ENCODE assay signal across 10 mouse cellular contexts in genomic region chr6:22088346-22089064, GRCm38 (mm10).
DNase-seq lines count a peak whose midpoint lies in the region; ATAC-seq and TF ChIP-seq lines count a peak whose summit lies in the region.
"Had no signal": no experiment of that assay in that cellular context is flagged by ENCODE, and none has a peak within 500 bp of the region (broad histone marks: within the 10 kb centered on the region; RNA-seq: fewer than 3 reads in every experiment).

No protein-coding gene starts in this region.

- in situ Hi-C loops in CH12.LX (cut with MboI; ENCODE audit: low pct_ligation_motif_present, low pct_unique_long_range_greater_than_20kb, low sequenced_read_pairs), result no loop called here

- H3K4me2 ChIP-seq in kidney, embryonic 15.5 days, result no peak overlapping the region
- H3K4me2 ChIP-seq in CH12.LX (ENCODE audit: insufficient read depth, low read depth, poor library complexity, severe bottlenecking), result no peak overlapping the region
- H3K4me2 ChIP-seq in liver, embryonic 14.5 days (ENCODE audit: low read depth), result no peak overlapping the region
- H3K4me2 ChIP-seq: embryonic facial prominence, embryonic 12.5 days; liver, embryonic 13.5 days had no signal

- intact Hi-C loops in gastrocnemius, postnatal 36 days (cut with DNase I), result loop anchor here (5.0 kb wide), 1 partner anchor 106 kb away; no protein-coding TSS in a partner anchor
- intact Hi-C loops in left cerebral cortex, postnatal 36 days (cut with DNase I), result no loop called here

- WGBS in kidney, adult 2 months, result 56% methylated on average over 17 of the region's 17 CpGs
- 58% methylated on average over 17 of the region's 17 CpGs for whole genome bisulfite sequencing in kidney, embryonic 15.5 days
- WGBS in liver, embryonic 14.5 days (ENCODE audit: insufficient replicate concordance), result 40% methylated on average over 17 of the region's 17 CpGs

- H3K79me2 ChIP-seq in CH12.LX (replicated peaks; ENCODE audit: control insufficient read depth, extremely low read depth, insufficient read depth, poor library complexity, severe bottlenecking), result no peaks in the 10 kb centered on the region

- peak; percentile 52 for TF ChIP-seq CTCF in kidney, adult 2 months (conservative IDR thresholded peaks at IDR 0.05; ENCODE audit: insufficient read depth, insufficient read length, low read depth, low read length)
- peak; percentile 31 to 77; a peak in 3 of 4 replicates for TF ChIP-seq CTCF in CH12.LX (conservative IDR thresholded peaks at IDR 0.05 in 1 of 2, IDR thresholded peaks at IDR 0.05 in 1 of 2; ENCODE audit: low read depth in 2 of 2, low read length in 2 of 2)
- TF ChIP-seq CTCF in liver, embryonic 14.5 days (IDR thresholded peaks at IDR 0.05; ENCODE audit: low read depth), result peak; percentile 58

- H3K4me3 ChIP-seq in kidney, adult 2 months (ENCODE audit: insufficient read depth, low read depth, low read length), result no peak overlapping the region
- no peak overlapping the region for H3K4me3 ChIP-seq in kidney, embryonic 15.5 days (replicated peaks)
- H3K4me3 ChIP-seq in CH12.LX (replicated peaks in 1 of 3; ENCODE audit: low read depth in 2 of 3, low read length in 2 of 3, poor library complexity in 1 of 3), result no peak overlapping the region
- H3K4me3 ChIP-seq in liver, embryonic 14.5 days (ENCODE audit: insufficient read depth in 1 of 2, low read depth in 2 of 2, low read length in 2 of 2), result no peak overlapping the region
- H3K4me3 ChIP-seq: embryonic facial prominence, embryonic 12.5 days; liver, embryonic 13.5 days had no signal

- peak; percentile 43 for DNase-seq in kidney, adult 2 months
- peak; percentile 34 for DNase-seq in CH12.LX (ENCODE audit: extremely low read depth)
- DNase-seq in adrenal gland, adult 8-10 months, result peak; percentile 12
- peak; percentile 19 to 31 for DNase-seq in gastrocnemius, postnatal 36 days
- no peak for DNase-seq in liver, embryonic 14.5 days (ENCODE audit: low read depth in 3 of 3, low spot score in 3 of 3)
- peak; percentile 8 to 48 for DNase-seq in thymus, postnatal 10 days (ENCODE audit: low spot score in 2 of 2)
- DNase-seq in left cerebral cortex, postnatal 36 days (ENCODE audit: low spot score in 2 of 2), result no peak
- DNase-seq: liver, embryonic 13.5 days had no signal

- no peak for TF ChIP-seq POLR2A in kidney, adult 2 months (IDR thresholded peaks at IDR 0.05; ENCODE audit: low read depth, low read length)
- TF ChIP-seq POLR2A in CH12.LX (IDR thresholded peaks at IDR 0.05; ENCODE audit: low read depth, low read length), result no peak

- no peak overlapping the region for H3K9ac ChIP-seq in kidney, embryonic 15.5 days
- no peak overlapping the region for H3K9ac ChIP-seq in CH12.LX (ENCODE audit: insufficient read depth, low read depth)
- no peak overlapping the region for H3K9ac ChIP-seq in liver, embryonic 14.5 days (replicated peaks)
- H3K9ac ChIP-seq: embryonic facial prominence, embryonic 12.5 days; liver, embryonic 13.5 days had no signal

- H3K27ac ChIP-seq in kidney, adult 2 months (ENCODE audit: insufficient read depth, low read depth, low read length), result no peak overlapping the region
- H3K27ac ChIP-seq in kidney, embryonic 15.5 days, result no peak overlapping the region
- no peak overlapping the region for H3K27ac ChIP-seq in CH12.LX (ENCODE audit: insufficient read depth, low read depth)
- H3K27ac ChIP-seq in liver, embryonic 14.5 days, result no peak overlapping the region
- H3K27ac ChIP-seq: embryonic facial prominence, embryonic 12.5 days; liver, embryonic 13.5 days had no signal

- no peaks in the 10 kb centered on the region for H3K4me1 ChIP-seq in kidney, adult 2 months (ENCODE audit: control insufficient read depth, insufficient read depth, low read length)
- no peaks in the 10 kb centered on the region for H3K4me1 ChIP-seq in kidney, embryonic 15.5 days
- H3K4me1 ChIP-seq in CH12.LX (ENCODE audit: control insufficient read depth in 1 of 2, insufficient read depth in 2 of 2), result no peaks in the 10 kb centered on the region
- H3K4me1 ChIP-seq in liver, embryonic 14.5 days (replicated peaks; ENCODE audit: control insufficient read depth in 2 of 2, insufficient read depth in 2 of 2, low read length in 1 of 2), result no peaks in the 10 kb centered on the region
- H3K4me1 ChIP-seq: embryonic facial prominence, embryonic 12.5 days; liver, embryonic 13.5 days had no signal

- ATAC-seq in kidney, embryonic 15.5 days (replicated peaks; ENCODE audit: low FRiP score), result no peak
- no peak for ATAC-seq in liver, embryonic 14.5 days (ENCODE audit: insufficient read depth)

- H3K9me3 ChIP-seq in kidney, embryonic 15.5 days (replicated peaks), result no peaks in the 10 kb centered on the region
- no peaks in the 10 kb centered on the region for H3K9me3 ChIP-seq in CH12.LX (replicated peaks; ENCODE audit: low read length)
- H3K9me3 ChIP-seq in liver, embryonic 14.5 days (ENCODE audit: control insufficient read depth, low read length), result no peaks in the 10 kb centered on the region
- H3K9me3 ChIP-seq: embryonic facial prominence, embryonic 12.5 days; liver, embryonic 13.5 days had no signal

- TF ChIP-seq EP300 in CH12.LX (IDR thresholded peaks at IDR 0.05; ENCODE audit: low read length), result no peak
- TF ChIP-seq EP300 in liver, embryonic 14.5 days (IDR thresholded peaks at IDR 0.05; ENCODE audit: low read depth), result no peak

- peak; percentile 52 for TF ChIP-seq RAD21 in CH12.LX (IDR thresholded peaks at IDR 0.05; ENCODE audit: low read depth, low read length)

- H3K27me3 ChIP-seq in kidney, adult 2 months (replicated peaks; ENCODE audit: control insufficient read depth, insufficient read depth, low read length), result no peaks in the 10 kb centered on the region
- H3K27me3 ChIP-seq in kidney, embryonic 15.5 days, result no peaks in the 10 kb centered on the region
- no peaks in the 10 kb centered on the region for H3K27me3 ChIP-seq in CH12.LX (replicated peaks)
- H3K27me3 ChIP-seq in liver, embryonic 14.5 days (ENCODE audit: control insufficient read depth, insufficient read depth, low read length), result no peaks in the 10 kb centered on the region
- H3K27me3 ChIP-seq: embryonic facial prominence, embryonic 12.5 days; liver, embryonic 13.5 days had no signal

- H3K36me3 ChIP-seq in kidney, adult 2 months (ENCODE audit: control insufficient read depth, insufficient read depth, low read length), result no peaks in the 10 kb centered on the region
- peaks cover 35% of the 10 kb centered on the region; the same call in 1 of the 2 replicates for H3K36me3 ChIP-seq in kidney, embryonic 15.5 days
- H3K36me3 ChIP-seq in CH12.LX (replicated peaks in 1 of 2; ENCODE audit: control insufficient read depth in 1 of 2, insufficient read depth in 1 of 2, low read length in 1 of 2), result no peaks in the 10 kb centered on the region
- no peaks in the 10 kb centered on the region for H3K36me3 ChIP-seq in liver, embryonic 14.5 days (replicated peaks; ENCODE audit: control insufficient read depth, insufficient read depth, low read depth)

- dilution Hi-C loops in CH12.LX (cut with MboI; ENCODE audit: extremely low pct_ligation_motif_present, extremely low pct_unique_long_range_greater_than_20kb, low sequenced_read_pairs), result no loop called here

TF ChIP-seq in CH12.LX, 34 proteins besides CTCF, POLR2A, EP300 and RAD21:
- TF ChIP-seq BHLHE40 (IDR thresholded peaks at IDR 0.05; ENCODE audit: low read depth, low read length) (no peak), MYC (IDR thresholded peaks at IDR 0.05; ENCODE audit: low read depth, low read length) (no peak), CHD2 (IDR thresholded peaks at IDR 0.05; ENCODE audit: low read length) (0 out of 2 replicates have a peak, but pooled peaks have one; percentile 47), IRF4 (IDR thresholded peaks at IDR 0.05; ENCODE audit: low read depth, low read length) (0 out of 2 replicates have a peak, but pooled peaks have one; percentile 8), SMC3 (IDR thresholded peaks at IDR 0.05; ENCODE audit: low read depth, low read length) (peak; percentile 68)

Comparison
In these comparisons a context has a peak if more than half of its experiments do, and no peak if none do; other contexts are left out.
1. DNase-seq: peak in kidney, adult 2 months (single experiment), CH12.LX (single experiment), adrenal gland, adult 8-10 months (single experiment), gastrocnemius, postnatal 36 days (2 of 2) and thymus, postnatal 10 days (2 of 2); none in liver, embryonic 14.5 days (0 of 3) and left cerebral cortex, postnatal 36 days (0 of 2).
2. Peak in every context shown above with its lines, with median percentiles within 50 percentile points of each other: CTCF ChIP-seq.